ENCODE assay signal across 16 mouse cellular contexts in the genomic region with DNA sequence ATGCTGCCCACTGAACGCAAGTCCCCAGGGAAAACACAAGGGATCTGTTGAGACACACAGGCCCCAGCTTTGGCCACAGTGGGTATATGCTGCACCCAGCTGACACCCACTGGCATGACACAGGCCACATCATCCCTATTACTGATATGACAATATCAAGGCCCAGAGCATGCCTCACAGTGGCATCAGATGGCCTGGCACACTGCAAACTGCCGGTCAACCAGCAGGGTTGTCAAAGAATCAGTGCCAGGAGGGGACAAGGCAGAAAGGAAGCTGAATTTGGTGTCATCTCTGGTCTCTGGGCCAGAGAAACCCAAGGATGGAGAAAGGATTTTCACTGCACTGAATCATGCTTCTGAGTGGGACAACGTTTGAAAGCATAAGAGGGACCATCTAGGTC.
"Had no signal": no experiment of that assay in that cellular context is flagged by ENCODE, and none has a peak within 500 bp of the region (broad histone marks: within the 10 kb centered on the region; RNA-seq: fewer than 3 reads in every experiment).

No protein-coding gene starts in this region.

- H3K27ac ChIP-seq: lung, embryonic 15.5 days; macrophage; midbrain, embryonic 12.5 days; midbrain, embryonic 15.5 days; neural tube, embryonic 12.5 days; stomach, embryonic 15.5 days; stomach, postnatal 0 days had no signal

- H3K27me3 ChIP-seq: lung, embryonic 15.5 days; megakaryocyte, embryonic 14.5 days; midbrain, embryonic 15.5 days; neural tube, embryonic 12.5 days; stomach, embryonic 15.5 days had no signal

- H3K4me1 ChIP-seq: lung, embryonic 15.5 days; megakaryocyte, embryonic 14.5 days; midbrain, embryonic 12.5 days; midbrain, embryonic 15.5 days; neural tube, embryonic 12.5 days; stomach, embryonic 15.5 days had no signal

- DNase-seq: liver, postnatal 0 days; lung, adult 2 months; lung, postnatal 14 days; lung, postnatal 36 days; right cerebral cortex, postnatal 14 days; thymus, adult 2 months; thymus, postnatal 25 days; thymus, postnatal 4 days had no signal

- H3K4me3 ChIP-seq: lung, embryonic 15.5 days; megakaryocyte, embryonic 14.5 days; midbrain, embryonic 12.5 days; midbrain, embryonic 15.5 days; neural tube, embryonic 12.5 days; stomach, embryonic 15.5 days had no signal
